Mouse (Mus musculus) lung, postnatal 0 days (tissue): ENCODE data around the gene Mdm4. TPM values are rescaled to one million over a fixed set of nuclear protein-coding genes. Genes with fewer than 3 reads are reported as not detected.
"Not testable (repeated sequence)": the region's sequence is repeated elsewhere in the genome, so short reads cannot be mapped to it uniquely, and the experiment has no call there.

Source experiments
- ATAC-seq: fragments of 200-750 bp; cut with Nextera tagmentation; 2 replicates; pipeline ENCODE4 v1.8.0; 2017; ENCODE audit warnings: moderate library complexity
- DNase-seq: peaks from one replicate; pipeline ENCODE4 v3.0.0-alpha.2; 2016; ENCODE audit warnings: low spot score
- H3K27ac ChIP-seq: fragments of 300-500 bp; sonication (generic); 2 replicates; pipeline ENCODE4 v1.5.1; 2014; ENCODE audit warnings: antibody characterized with exemption, mild to moderate bottlenecking, low read length, mixed read lengths
- H3K27me3 ChIP-seq: fragments of 300-500 bp; sonication (generic); replicated peaks from 2 replicates; pipeline ENCODE4 v1.6.1; 2014; ENCODE audit warnings: low read length, mixed read lengths; ENCODE audit not compliant: insufficient read depth
- H3K36me3 ChIP-seq: fragments of 300-500 bp; sonication (generic); 2 replicates; pipeline ENCODE4 v1.6.1; 2014; ENCODE audit warnings: low read length, mixed read lengths; ENCODE audit not compliant: insufficient read depth
- H3K4me1 ChIP-seq: fragments of 300-500 bp; sonication (generic); 2 replicates; pipeline ENCODE4 v1.6.1; 2014; ENCODE audit warnings: antibody characterized with exemption, low read depth, low read length, mixed read lengths; ENCODE audit not compliant: insufficient read depth
- H3K4me2 ChIP-seq: fragments of 300-500 bp; sonication (generic); replicated peaks from 2 replicates; pipeline ENCODE4 v1.6.1; 2014; ENCODE audit warnings: low read depth, mild to moderate bottlenecking, low read length, moderate library complexity, mixed read lengths
- H3K4me3 ChIP-seq: fragments of 300-500 bp; sonication (generic); 2 replicates; pipeline ENCODE4 v1.5.1; 2014; ENCODE audit warnings: low read depth, low read length
- H3K9ac ChIP-seq: fragments of 300-500 bp; sonication (generic); replicated peaks from 2 replicates; pipeline ENCODE4 v1.6.1; 2014; ENCODE audit warnings: low read depth, mild to moderate bottlenecking
- H3K9me3 ChIP-seq: fragments of 300-500 bp; sonication (generic); 2 replicates; pipeline ENCODE4 v1.6.1; 2016; ENCODE audit warnings: low read length, mixed read lengths
- CTCF ChIP-seq: IDR thresholded peaks from 2 replicates; pipeline ENCODE4 v1.5.1; 2016; ENCODE audit warnings: antibody characterized with exemption, mild to moderate bottlenecking
- EP300 ChIP-seq: IDR thresholded peaks from 2 replicates; pipeline ENCODE4 v1.6.1; 2016; ENCODE audit warnings: antibody characterized with exemption, mild to moderate bottlenecking, control low read depth
- WGBS: fragments of 180-500 bp; shearing (Covaris S2); extraction: QIAGEN DNeasy Blood & Tissue Kit; methylation state at CpG from one replicate; pipeline ENCODE4 v1.1.7; 2014; 5-methylcytosine and 5-hydroxymethylcytosine counted together
- polyA plus RNA-seq: library from polyadenylated mRNA; unstranded; fragments of >200 nt; fragmentation: Nextera tagmentation; extraction: Ambion mirVana; gene quantifications from 2 replicates; pipeline ENCODE4 v1.2.1, GENCODE M21; 2015

Gene Mdm4
- polyA plus RNA-seq, 1 experiment from 2014 or later = 14.9 TPM

DNA sequence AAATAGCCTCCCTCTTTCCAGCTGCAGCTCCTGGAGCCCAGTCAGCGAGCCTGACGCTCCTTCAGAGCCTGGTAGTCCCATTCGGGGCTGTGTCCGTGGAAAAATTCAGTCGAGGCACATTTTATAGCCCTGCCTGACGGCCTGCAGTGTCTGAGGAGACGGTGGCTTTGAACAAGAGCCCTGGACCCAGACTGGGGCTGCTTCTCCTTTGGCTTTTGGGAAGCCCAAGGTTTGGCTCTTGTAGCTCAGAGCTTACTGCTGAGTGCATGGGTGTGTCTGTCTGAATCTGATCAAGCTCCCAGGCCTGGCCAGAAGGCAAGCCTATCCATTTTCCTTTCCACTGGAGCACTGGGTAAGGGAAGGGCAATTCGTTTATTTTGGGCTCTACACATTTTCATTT, 17.2 kb upstream of the Mdm4 start:
- Histone ChIP-seq H3K9ac (no peak overlapping the region; the same call in 1 of the 2 replicates), H3K9me3 (no peaks in the 10 kb centered on the region), H3K27me3 (no peaks in the 10 kb centered on the region), H3K4me2 (peak overlapping the region; percentile 99), H3K4me3 (peak overlapping the region; percentile 75; the same call in 1 of the 2 replicates), H3K4me1 (peaks cover 10% of the 10 kb centered on the region; the same call in 1 of the 2 replicates), H3K27ac (no peak overlapping the region), H3K36me3 (no peaks in the 10 kb centered on the region)
- TF ChIP-seq CTCF (no peak), EP300 (no peak)
- ATAC-seq (no peak), DNase-seq (no peak)
- 60% methylated on average over 8 of the region's 8 CpGs for WGBS

DNA sequence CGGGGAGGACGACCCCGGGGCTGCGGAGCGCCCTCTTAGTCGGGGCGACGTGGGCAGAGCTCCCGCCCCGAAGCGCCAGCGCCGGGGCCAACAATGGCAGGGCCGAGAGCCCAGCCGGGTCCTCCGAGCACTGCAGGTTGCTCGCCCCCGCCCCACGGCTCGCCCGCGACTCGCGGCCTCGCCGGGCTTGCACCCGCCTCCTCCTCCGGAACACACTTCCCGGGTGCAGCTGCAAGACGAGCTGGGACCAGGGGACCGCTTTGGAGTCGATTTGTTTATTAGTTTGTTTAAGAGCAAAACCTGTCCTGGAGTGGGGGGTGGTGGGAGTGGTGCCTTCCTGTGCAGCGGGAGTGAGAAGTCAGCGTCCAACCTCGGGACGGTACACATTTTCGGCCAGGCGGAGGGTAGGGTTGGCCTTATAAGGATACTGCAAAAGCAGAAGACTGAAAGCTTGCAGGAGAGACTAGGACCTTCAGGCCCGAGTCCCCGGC, 16.1 kb upstream of the Mdm4 start:
- DNase-seq = peak; percentile 45
- Histone ChIP-seq H3K36me3 (no peaks in the 10 kb centered on the region), H3K9me3 (no peaks in the 10 kb centered on the region), H3K9ac (peak overlapping the region; percentile 64), H3K27me3 (no peaks in the 10 kb centered on the region), H3K4me1 (peaks cover 10% of the 10 kb centered on the region; the same call in 1 of the 2 replicates), H3K27ac (peak overlapping the region; percentile 80), H3K4me2 (peak overlapping the region; percentile 99), H3K4me3 (peak overlapping the region; percentile 75)
- TF ChIP-seq CTCF = no peak
- no peak for TF ChIP-seq EP300
- under 1% methylated on average over 35 of the region's 40 CpGs for WGBS
- ATAC-seq = peak; percentile 55

DNA sequence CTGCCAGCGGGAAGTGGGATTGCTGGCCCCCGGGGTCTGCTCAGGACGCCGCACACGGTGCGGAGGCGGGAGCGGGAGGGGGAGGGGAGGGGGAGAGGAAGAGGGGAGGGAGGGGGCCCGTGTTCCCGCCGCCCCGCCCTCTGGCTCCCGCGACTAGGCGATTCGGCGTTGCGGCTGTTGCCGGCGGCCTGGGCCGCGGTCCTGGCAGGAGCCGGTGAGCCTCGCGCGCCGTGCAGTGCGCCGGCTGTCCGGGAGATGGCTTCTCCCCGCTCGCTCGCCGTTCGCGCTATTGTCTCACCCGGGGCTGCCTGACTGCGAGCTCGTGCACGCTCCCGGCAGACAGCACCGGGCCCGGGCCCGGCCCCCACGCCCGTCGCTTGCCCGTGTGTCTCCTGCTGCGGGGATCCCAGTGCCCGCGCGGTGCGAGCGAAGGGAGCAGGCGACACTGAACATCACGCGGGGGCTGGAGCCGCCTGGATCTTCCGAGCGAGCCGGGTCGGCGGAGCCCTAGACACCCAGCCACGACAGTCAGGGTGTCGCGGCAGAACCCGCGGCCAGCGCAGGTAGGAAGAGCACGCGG, 15.6 kb upstream of the Mdm4 start:
- no peaks in the 10 kb centered on the region for H3K9me3 ChIP-seq
- peak; percentile 85 for DNase-seq
- TF ChIP-seq EP300 (no peak), CTCF (peak; percentile 69)
- under 1% methylated on average over 48 of the region's 71 CpGs for WGBS
- peak; percentile 94 for ATAC-seq
- H3K27me3 ChIP-seq = no peaks in the 10 kb centered on the region
- H3K36me3 ChIP-seq = no peaks in the 10 kb centered on the region
- H3K27ac ChIP-seq = peak overlapping the region; percentile 80
- H3K4me1 ChIP-seq = peaks cover 10% of the 10 kb centered on the region; the same call in 1 of the 2 replicates
- peak overlapping the region; percentile 99 for H3K4me2 ChIP-seq
- peak overlapping the region; percentile 64 for H3K9ac ChIP-seq
- peak overlapping the region; percentile 75 for H3K4me3 ChIP-seq

DNA sequence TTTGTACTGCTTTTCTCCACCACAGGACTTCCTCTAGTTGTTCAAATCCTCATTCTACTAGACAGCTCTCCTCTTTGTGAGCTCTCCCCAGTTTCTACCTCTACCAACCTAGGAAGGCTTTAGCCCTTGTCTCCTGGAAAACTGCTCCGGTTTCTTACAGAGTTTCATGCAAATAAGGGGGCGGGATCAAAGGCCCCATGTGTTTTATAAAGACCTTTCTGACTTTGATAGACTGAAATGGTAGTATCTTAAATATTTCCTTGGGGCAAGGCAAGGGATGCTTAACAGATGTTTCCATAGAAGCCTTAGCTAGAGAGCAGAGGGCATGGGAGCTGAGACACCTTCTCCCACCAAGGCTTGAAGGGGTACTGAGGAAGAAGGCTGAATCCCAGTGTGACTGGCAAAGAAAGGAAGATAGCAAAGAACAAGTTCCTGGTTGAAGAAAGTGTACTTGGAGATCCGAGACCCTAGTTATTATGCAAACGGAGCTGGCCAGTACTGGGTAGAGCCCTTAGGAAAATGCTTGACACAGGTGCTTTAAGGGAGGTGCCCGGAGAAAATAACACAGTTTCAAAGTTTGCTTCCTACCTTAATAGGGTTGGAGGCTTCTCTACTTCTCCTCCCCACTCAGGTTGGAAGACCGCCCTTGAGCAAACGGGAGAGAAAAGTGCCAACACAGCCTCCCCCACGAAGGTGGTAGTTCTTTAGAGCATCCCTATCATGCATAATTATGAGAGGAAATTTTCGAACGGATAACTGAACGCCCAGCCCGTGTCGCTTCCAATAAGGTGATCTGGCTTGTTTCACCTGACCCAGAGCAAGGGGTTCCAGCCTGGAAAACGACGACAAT, 14.9 kb upstream of the Mdm4 start, which contains the start of gene Pik3c2b:
Gene Pik3c2b, plus strand, starts transcription at position 657 of the 850 bp plus-strand sequence.
- Histone ChIP-seq H3K4me1 (peaks cover 10% of the 10 kb centered on the region; the same call in 1 of the 2 replicates), H3K27me3 (no peaks in the 10 kb centered on the region), H3K9ac (peak within 1 kb of the TSS; percentile 64), H3K9me3 (no peaks in the 10 kb centered on the region), H3K36me3 (no peaks in the 10 kb centered on the region), H3K4me2 (peak within 1 kb of the TSS; percentile 99), H3K4me3 (peak within 1 kb of the TSS; percentile 75), H3K27ac (peak within 1 kb of the TSS; percentile 80)
- TF ChIP-seq CTCF (no peak), EP300 (no peak)
- DNase-seq (peak; percentile 35), ATAC-seq (0 out of 2 replicates have a peak, but pooled peaks have one; percentile 15)
- 5% methylated on average over 15 of the region's 15 CpGs for WGBS

DNA sequence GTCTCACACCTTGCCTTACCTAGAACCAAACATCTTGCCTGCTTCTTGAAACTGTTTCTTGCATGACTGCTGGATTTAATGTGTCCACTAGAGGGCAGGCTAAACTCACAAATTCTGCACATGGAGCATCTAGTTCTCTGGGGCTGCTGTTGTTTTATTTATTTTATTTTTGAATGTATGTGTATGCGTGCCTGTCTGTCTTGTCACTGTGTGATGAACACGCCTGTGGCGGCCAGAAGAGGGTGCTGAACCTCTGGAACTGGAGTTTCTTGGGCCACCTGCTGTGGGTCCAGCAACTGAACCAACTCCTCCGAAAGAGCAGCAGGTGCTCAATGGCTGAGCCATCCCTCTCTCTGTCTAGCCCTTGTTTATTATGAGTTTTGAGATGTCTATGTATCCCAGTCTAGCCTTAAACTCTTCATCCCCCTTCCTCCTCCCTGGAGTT, 9.2 kb upstream of the Mdm4 start:
- 17% methylated on average over 4 of the region's 4 CpGs for WGBS
- Histone ChIP-seq H3K4me2 (no peak overlapping the region), H3K36me3 (no peaks in the 10 kb centered on the region), H3K9me3 (no peaks in the 10 kb centered on the region), H3K4me1 (no peaks in the 10 kb centered on the region), H3K9ac (no peak overlapping the region), H3K27me3 (no peaks in the 10 kb centered on the region), H3K4me3 (no peak overlapping the region), H3K27ac (no peak overlapping the region)
- peak; percentile 91 for TF ChIP-seq CTCF
- TF ChIP-seq EP300 = peak; percentile 21; the same call in 1 of the 2 replicates
- peak; percentile 93 for DNase-seq
- peak; percentile 89 for ATAC-seq

DNA sequence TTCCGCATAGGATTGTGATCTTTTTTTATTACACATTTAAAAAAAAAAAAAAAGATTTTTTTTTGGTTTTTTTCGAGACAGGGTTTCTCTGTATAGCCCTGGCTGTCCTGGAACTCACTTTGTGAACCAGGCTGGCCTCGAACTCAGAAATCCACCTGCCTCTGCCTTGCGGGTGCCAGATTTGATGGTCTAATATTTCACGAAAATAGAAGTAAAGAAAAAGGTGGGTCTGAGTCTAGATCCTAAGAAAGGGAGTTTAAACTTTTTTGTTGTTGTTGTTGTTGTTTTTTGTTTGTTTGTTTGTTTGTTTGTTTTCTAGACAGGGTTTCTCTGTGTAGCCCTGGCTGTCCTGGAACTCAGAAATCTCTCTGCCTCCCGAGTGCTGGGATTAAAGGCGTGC, 4.3 kb upstream of the Mdm4 start:
- not testable (repeated sequence) for H3K9ac ChIP-seq, H3K4me1 ChIP-seq, H3K27ac ChIP-seq, H3K9me3 ChIP-seq, DNase-seq, H3K4me2 ChIP-seq, H3K36me3 ChIP-seq, ATAC-seq, H3K4me3 ChIP-seq, H3K27me3 ChIP-seq
- WGBS = 67% methylated on average over 7 of the region's 7 CpGs
